Mouse (Mus musculus) lung, postnatal 0 days (tissue): ENCODE measurements around the gene Slc5a6.

Source experiments
- CTCF ChIP-seq: IDR thresholded peaks from 2 replicates; pipeline ENCODE4 v1.5.1; 2016; ENCODE audit warnings: antibody characterized with exemption, mild to moderate bottlenecking
- EP300 ChIP-seq: IDR thresholded peaks from 2 replicates; pipeline ENCODE4 v1.6.1; 2016; ENCODE audit warnings: antibody characterized with exemption, mild to moderate bottlenecking, control low read depth

GRCm38 (mm10) chr5:31012737-31013136 lies 36.0 kb downstream of the Slc5a6 start:
- TF ChIP-seq CTCF, result no peak
- no peak for TF ChIP-seq EP300
